Comparison of ENCODE assay signal across 11 mouse cellular contexts in the genomic region with DNA sequence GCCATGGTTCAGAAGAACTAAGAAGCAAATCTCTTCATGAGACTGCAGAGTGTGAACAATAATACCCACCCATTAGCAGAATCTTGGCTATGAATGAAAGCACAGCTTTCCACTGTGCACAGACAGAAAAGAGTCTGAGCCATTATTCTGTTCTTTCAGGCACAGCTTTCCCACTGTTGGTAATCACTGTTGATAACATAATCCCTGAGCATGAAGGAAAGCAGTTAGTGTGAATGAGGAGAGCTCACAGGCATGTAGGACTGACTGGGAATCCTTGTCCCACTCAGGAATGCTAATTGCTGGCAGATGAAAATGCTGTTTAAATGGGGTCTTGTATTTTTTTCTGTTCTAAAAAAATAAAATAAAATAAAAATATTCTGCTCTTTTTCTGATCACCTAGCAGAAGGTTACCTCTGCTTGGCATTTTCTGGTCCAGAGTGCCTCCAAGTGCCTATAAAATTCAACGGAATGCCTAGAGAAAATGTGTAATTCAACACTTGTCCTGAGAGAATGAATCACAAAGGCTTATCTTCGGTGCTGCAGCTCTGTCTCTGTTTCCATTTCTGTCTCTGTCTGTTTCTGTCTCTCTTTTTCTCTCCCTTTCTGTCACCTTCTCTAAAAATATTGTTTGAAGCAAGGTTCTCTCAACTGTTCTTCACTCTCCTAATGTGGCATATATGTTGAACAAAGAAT.
DNase-seq lines count a peak whose midpoint lies in the region; ATAC-seq lines count a peak whose summit lies in the region.
"Had no signal": no experiment of that assay in that cellular context is flagged by ENCODE, and none has a peak within 500 bp of the region (broad histone marks: within the 10 kb centered on the region; RNA-seq: fewer than 3 reads in every experiment).

No protein-coding gene starts in this region.

- H3K27me3 ChIP-seq in forebrain, embryonic 14.5 days (replicated peaks; ENCODE audit: control insufficient read depth, insufficient read depth, low read length): no peaks in the 10 kb centered on the region
- no peaks in the 10 kb centered on the region for H3K27me3 ChIP-seq in midbrain, embryonic 13.5 days

- peak; percentile 72 for DNase-seq in 3T3-L1 (ENCODE audit: low read depth, low spot score)
- DNase-seq in adipocyte (ENCODE audit: low spot score): peak; percentile 10
- peak; percentile 94 for DNase-seq in forebrain, embryonic 14.5 days (ENCODE audit: low spot score)
- no peak for DNase-seq in thymus, postnatal 4 days
- DNase-seq in gastrocnemius, postnatal 14 days: no peak
- no peak for DNase-seq in thymus, postnatal 0 days (ENCODE audit: low spot score)
- DNase-seq: adrenal gland, postnatal 14 days; cerebellum, postnatal 36 days; kidney, adult 2 months; lung, postnatal 10 days had no signal

- no peaks in the 10 kb centered on the region for H3K9me3 ChIP-seq in forebrain, embryonic 14.5 days (replicated peaks; ENCODE audit: control insufficient read depth, low read length)
- no peaks in the 10 kb centered on the region for H3K9me3 ChIP-seq in midbrain, embryonic 13.5 days

- 2% methylated on average over 2 of the region's 2 CpGs for WGBS in forebrain, embryonic 14.5 days
- 8% methylated on average over 2 of the region's 2 CpGs for WGBS in midbrain, embryonic 13.5 days

- no peaks in the 10 kb centered on the region for H3K36me3 ChIP-seq in forebrain, embryonic 14.5 days (ENCODE audit: control insufficient read depth, insufficient read depth, low read length)
- no peaks in the 10 kb centered on the region for H3K36me3 ChIP-seq in midbrain, embryonic 13.5 days

- H3K4me1 ChIP-seq in forebrain, embryonic 14.5 days (ENCODE audit: control insufficient read depth, insufficient read depth, low read length): 0 out of 2 replicates have a peak, but pooled peaks cover 3% of the 10 kb centered on the region
- peaks cover 7% of the 10 kb centered on the region for H3K4me1 ChIP-seq in midbrain, embryonic 13.5 days (replicated peaks)

- peak; percentile 96 for ATAC-seq in forebrain, embryonic 14.5 days
- peak; percentile 99 for ATAC-seq in midbrain, embryonic 13.5 days

- peak overlapping the region; percentile 71 for H3K27ac ChIP-seq in forebrain, embryonic 14.5 days (ENCODE audit: low read depth, low read length)
- H3K27ac ChIP-seq in midbrain, embryonic 13.5 days: peak overlapping the region; percentile 86

- H3K4me2 ChIP-seq in forebrain, embryonic 14.5 days (ENCODE audit: low read length): peak overlapping the region; percentile 13; the same call in 1 of the 2 replicates
- H3K4me2 ChIP-seq in midbrain, embryonic 13.5 days (replicated peaks): peak overlapping the region; percentile 23; the same call in 1 of the 2 replicates

- intact Hi-C loops in gastrocnemius, postnatal 14 days (cut with DNase I; ENCODE audit: low total_unique reads): no loop called here

- peak overlapping the region; percentile 1; the same call in 1 of the 2 replicates for H3K9ac ChIP-seq in forebrain, embryonic 14.5 days (ENCODE audit: low read length)
- no peak overlapping the region for H3K9ac ChIP-seq in midbrain, embryonic 13.5 days (replicated peaks)

- no peak overlapping the region for H3K4me3 ChIP-seq in forebrain, embryonic 14.5 days (ENCODE audit: low read depth, low read length)
- peak overlapping the region; percentile 15 for H3K4me3 ChIP-seq in midbrain, embryonic 13.5 days (replicated peaks)

Comparison
In these comparisons a context has a peak if more than half of its experiments do, and no peak if none do; other contexts are left out.
1. DNase-seq: peak in 3T3-L1 (single experiment), adipocyte (single experiment) and forebrain, embryonic 14.5 days (single experiment); none in thymus, postnatal 4 days (single experiment), gastrocnemius, postnatal 14 days (single experiment) and thymus, postnatal 0 days (single experiment).